Mouse (Mus musculus) erythroblast, embryonic 14.5 days (primary cell): Measurements from ENCODE around the gene Epb41.

Experiments used
- GATA1 ChIP-seq: IDR thresholded peaks from 2 replicates; pipeline ENCODE4 v1.6.1; 2012; ENCODE audit warnings: low read length, inconsistent platforms, mixed read lengths
- TAL1 ChIP-seq: IDR thresholded peaks from 3 replicates; pipeline ENCODE4 v1.6.1; 2012; ENCODE audit warnings: low read length, inconsistent platforms, mixed read lengths

DNA sequence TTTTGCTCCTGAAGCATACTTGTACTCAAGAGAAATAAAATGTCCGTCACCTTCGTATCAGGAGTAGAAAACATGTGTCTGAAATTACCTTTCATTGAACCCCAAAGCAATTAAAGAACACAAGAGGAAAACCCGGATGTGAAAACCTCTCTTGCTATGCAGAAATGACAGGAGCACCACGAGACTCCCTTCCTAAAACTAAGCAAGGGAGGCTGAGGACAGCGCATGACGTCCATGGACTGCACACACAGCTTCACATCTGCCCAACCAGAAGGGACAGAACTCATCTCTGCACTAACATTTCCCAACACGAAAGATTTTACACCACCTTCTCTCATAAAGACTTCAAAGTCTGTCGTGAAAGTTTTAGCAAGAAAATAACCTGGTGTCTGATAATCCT is 64.7 kb downstream of the Epb41 start:
- TF ChIP-seq GATA1 (no peak), TAL1 (no peak)
